In genomic region chr10:5116720-5117119, GRCm38 (mm10) we compare ENCODE assay signal across 17 mouse cellular contexts. TPM values are rescaled to one million over a fixed set of nuclear protein-coding genes. Genes with fewer than 3 reads are reported as not detected.
"Had no signal": no experiment of that assay in that cellular context is flagged by ENCODE, and none has a peak within 500 bp of the region (broad histone marks: within the 10 kb centered on the region; RNA-seq: fewer than 3 reads in every experiment).

No protein-coding gene starts in this region.

- H3K27me3 ChIP-seq: hindbrain, embryonic 12.5 days; liver, embryonic 15.5 days; megakaryocyte, embryonic 14.5 days; midbrain, embryonic 13.5 days; stomach, embryonic 15.5 days had no signal

- H3K4me1 ChIP-seq: hindbrain, embryonic 12.5 days; limb, embryonic 10.5 days; liver, embryonic 15.5 days; midbrain, embryonic 13.5 days; stomach, embryonic 15.5 days had no signal

- H3K4me3 ChIP-seq: hindbrain, embryonic 12.5 days; left cerebral cortex, adult 2 months; limb, embryonic 10.5 days; liver, embryonic 15.5 days; megakaryocyte, embryonic 14.5 days; midbrain, embryonic 13.5 days; stomach, embryonic 15.5 days had no signal

- H3K9ac ChIP-seq: hindbrain, embryonic 12.5 days; liver, embryonic 15.5 days; midbrain, embryonic 13.5 days; stomach, embryonic 15.5 days had no signal

- H3K27ac ChIP-seq: hindbrain, embryonic 12.5 days; kidney, postnatal 0 days; left cerebral cortex, adult 2 months; limb, embryonic 10.5 days; liver, embryonic 15.5 days; macrophage; midbrain, embryonic 13.5 days; stomach, embryonic 15.5 days had no signal

- H3K4me2 ChIP-seq: hindbrain, embryonic 12.5 days; liver, embryonic 15.5 days; midbrain, embryonic 13.5 days; stomach, embryonic 15.5 days had no signal

- H3K9me3 ChIP-seq: hindbrain, embryonic 12.5 days; limb, embryonic 10.5 days; liver, embryonic 15.5 days; megakaryocyte, embryonic 14.5 days; stomach, embryonic 15.5 days had no signal

- DNase-seq: right cerebral cortex, postnatal 14 days; thymus, adult 2 months; thymus, postnatal 25 days had no signal

- ATAC-seq: hindbrain, embryonic 16.5 days; inflammation-experienced regulatory T-cells, adult 6 months; midbrain, embryonic 13.5 days had no signal

RNA-seq across cellular contexts. Expression of gene Gm10097, which starts 47.7 kb away (rescaled TPM):
- polyA plus RNA-seq: kidney, postnatal 0 days; macrophage; spleen, adult 2 months; testis, adult 2 months; thymus, adult 2 months; urinary bladder, adult 2 months had no signal
